Mouse (Mus musculus) heart, embryonic 12.5 days (tissue): ENCODE data around the gene Flot2. TPM values are rescaled to one million over a fixed set of nuclear protein-coding genes. Genes with fewer than 3 reads are reported as not detected.
A peak's percentile ranks its signal among the peaks of the same experiment; 100 is the strongest.

Source experiments
- ATAC-seq: fragments of 200-750 bp; cut with Nextera tagmentation; 2 replicates; pipeline ENCODE4 v1.8.0; 2017; ENCODE audit warnings: moderate TSS enrichment, moderate library complexity; ENCODE audit not compliant: insufficient number of reproducible peaks, low FRiP score
- H3K27ac ChIP-seq: fragments of 300-500 bp; sonication (generic); 2 replicates; pipeline ENCODE4 v1.5.1; 2016; ENCODE audit warnings: mild to moderate bottlenecking, moderate library complexity; ENCODE audit not compliant: poor library complexity, severe bottlenecking
- H3K27me3 ChIP-seq: fragments of 300-500 bp; sonication (generic); replicated peaks from 2 replicates; pipeline ENCODE4 v1.6.1; 2016; ENCODE audit warnings: mild to moderate bottlenecking, moderate library complexity
- H3K36me3 ChIP-seq: fragments of 300-500 bp; sonication (generic); 2 replicates; pipeline ENCODE4 v1.6.1; 2016; ENCODE audit warnings: mild to moderate bottlenecking, moderate library complexity
- H3K4me1 ChIP-seq: fragments of 300-500 bp; sonication (generic); replicated peaks from 2 replicates; pipeline ENCODE4 v1.6.1; 2016; ENCODE audit warnings: mild to moderate bottlenecking
- H3K4me2 ChIP-seq: fragments of 300-500 bp; sonication (generic); 2 replicates; pipeline ENCODE4 v1.6.1; 2016; ENCODE audit warnings: mild to moderate bottlenecking, moderate library complexity
- H3K4me3 ChIP-seq: fragments of 300-500 bp; sonication (generic); 2 replicates; pipeline ENCODE4 v1.5.1; 2016; ENCODE audit warnings: mild to moderate bottlenecking
- H3K9ac ChIP-seq: fragments of 300-500 bp; sonication (generic); 2 replicates; pipeline ENCODE4 v1.6.1; 2016; ENCODE audit warnings: mild to moderate bottlenecking, moderate library complexity
- H3K9me3 ChIP-seq: fragments of 300-500 bp; sonication (generic); replicated peaks from 2 replicates; pipeline ENCODE4 v1.6.1; 2016; ENCODE audit warnings: mild to moderate bottlenecking, moderate library complexity
- WGBS: fragments of 180-500 bp; shearing (Covaris S2); methylation state at CpG from one replicate; pipeline ENCODE4 v1.1.7; 2016; 5-methylcytosine and 5-hydroxymethylcytosine counted together
- polyA plus RNA-seq: library from polyadenylated mRNA; unstranded; fragments of >200 nt; fragmentation: Nextera tagmentation; extraction: Ambion mirVana; gene quantifications from 2 replicates; pipeline ENCODE4 v1.2.1, GENCODE M21; 2016

Flot2 gene
- polyA plus RNA-seq, 1 experiment from 2014 or later: 73.4 TPM

GRCm38 (mm10) chr11:78065906-78066305 is 28.2 kb downstream of the Flot2 start:
- Histone ChIP-seq H3K27me3 (no peaks in the 10 kb centered on the region), H3K9me3 (no peaks in the 10 kb centered on the region), H3K4me3 (no peak overlapping the region), H3K4me2 (no peak overlapping the region), H3K36me3 (no peaks in the 10 kb centered on the region), H3K27ac (no peak overlapping the region), H3K4me1 (peaks cover 11% of the 10 kb centered on the region), H3K9ac (no peak overlapping the region)
- WGBS: 31% methylated on average over 2 of the region's 2 CpGs
- peak; percentile 74 for ATAC-seq

DNA sequence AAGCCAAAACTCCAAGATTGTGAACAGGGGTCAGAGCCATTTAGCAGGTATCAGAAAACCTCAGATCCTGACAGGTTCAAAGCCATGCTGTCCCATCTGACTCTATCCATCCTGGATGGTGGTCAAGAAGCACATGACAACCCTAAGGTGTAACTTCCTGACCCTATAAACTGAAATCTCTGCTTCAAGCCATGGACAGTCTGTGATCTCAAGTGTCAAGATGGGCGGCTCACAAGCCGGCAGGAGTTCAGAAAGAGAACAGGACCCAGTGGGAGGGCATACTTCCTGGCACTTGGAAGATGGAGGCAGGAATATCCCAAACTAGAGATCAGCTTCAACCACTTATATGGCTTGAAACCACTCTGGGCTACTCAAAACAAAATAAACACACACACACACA is 28.9 kb downstream of the Flot2 start:
- Histone ChIP-seq H3K27ac (no peak overlapping the region), H3K4me2 (0 out of 2 replicates have a peak overlapping the region, but pooled peaks have one; percentile 0), H3K4me3 (no peak overlapping the region), H3K9me3 (no peaks in the 10 kb centered on the region), H3K4me1 (peaks cover 11% of the 10 kb centered on the region), H3K36me3 (peaks cover 1% of the 10 kb centered on the region; the same call in 1 of the 2 replicates), H3K9ac (no peak overlapping the region), H3K27me3 (no peaks in the 10 kb centered on the region)
- 60% methylated on average over 2 of the region's 2 CpGs for WGBS
- no peak for ATAC-seq

DNA sequence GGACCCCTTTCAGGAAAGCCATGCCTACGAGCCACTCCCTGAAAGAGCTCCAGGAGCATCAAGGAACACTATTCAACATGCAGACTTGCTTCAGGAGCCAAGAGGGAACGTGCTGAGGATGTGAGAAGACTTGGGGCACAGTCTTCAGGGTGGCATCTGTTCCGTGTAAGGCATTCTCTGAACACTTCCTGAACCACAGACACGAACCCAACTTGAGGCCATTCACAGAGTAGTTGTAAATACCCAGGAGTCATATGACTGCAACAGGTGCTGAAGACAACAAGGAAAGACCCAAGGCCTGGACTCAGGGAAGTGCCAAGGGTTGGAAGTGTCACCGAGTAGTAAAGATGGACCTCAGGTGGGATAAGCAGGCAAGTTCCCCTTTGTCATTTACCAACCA is 29.8 kb downstream of the Flot2 start:
- no peak overlapping the region for H3K4me3 ChIP-seq
- no peak overlapping the region for H3K4me2 ChIP-seq
- H3K36me3 ChIP-seq: peaks cover 10% of the 10 kb centered on the region
- peaks cover 12% of the 10 kb centered on the region for H3K4me1 ChIP-seq
- no peak overlapping the region for H3K9ac ChIP-seq
- no peaks in the 10 kb centered on the region for H3K9me3 ChIP-seq
- no peaks in the 10 kb centered on the region for H3K27me3 ChIP-seq
- 75% methylated on average over 5 of the region's 5 CpGs for WGBS
- no peak overlapping the region for H3K27ac ChIP-seq
- ATAC-seq: no peak

GRCm38 (mm10) chr11:78069130-78069529 is 31.4 kb downstream of the Flot2 start:
- 70% methylated on average over 5 of the region's 5 CpGs for WGBS

DNA sequence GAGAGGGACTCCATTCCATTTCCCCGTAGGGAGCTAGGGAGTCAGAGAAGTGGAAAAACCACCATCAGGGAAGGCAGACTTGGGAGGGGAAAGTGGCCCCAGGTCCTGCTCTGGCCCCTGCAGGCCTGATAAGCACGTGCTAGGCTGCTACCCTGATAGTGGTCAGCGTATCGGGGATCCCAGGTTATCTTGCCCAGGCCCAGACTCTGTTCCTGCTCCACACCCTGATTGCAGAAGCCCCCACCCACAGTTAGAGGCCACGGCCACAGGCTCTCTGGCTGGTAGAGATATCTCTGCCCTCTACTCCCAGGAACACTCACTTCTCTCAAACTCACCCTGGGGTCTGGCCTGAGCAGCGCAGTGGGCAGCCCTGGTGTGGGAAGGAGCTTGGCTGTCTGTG is 31.9 kb downstream of the Flot2 start:
- Histone ChIP-seq H3K27me3 (no peaks in the 10 kb centered on the region), H3K27ac (peak overlapping the region; percentile 39), H3K9ac (no peak overlapping the region), H3K36me3 (peaks cover 29% of the 10 kb centered on the region), H3K9me3 (no peaks in the 10 kb centered on the region), H3K4me2 (peak overlapping the region; percentile 22; the same call in 1 of the 2 replicates), H3K4me3 (no peak overlapping the region), H3K4me1 (peaks cover 15% of the 10 kb centered on the region)
- peak; percentile 84 for ATAC-seq
- WGBS: 26% methylated on average over 6 of the region's 6 CpGs

More at GRCm38 (mm10) chr11:78069130-78069529, 31.4 kb downstream of the Flot2 start:
- ATAC-seq: no peak
- Histone ChIP-seq H3K27me3 (no peaks in the 10 kb centered on the region), H3K27ac (no peak overlapping the region; the same call in 1 of the 2 replicates), H3K4me1 (peaks cover 15% of the 10 kb centered on the region), H3K9me3 (no peaks in the 10 kb centered on the region), H3K36me3 (peaks cover 24% of the 10 kb centered on the region), H3K4me2 (0 out of 2 replicates have a peak overlapping the region, but pooled peaks have one; percentile 22), H3K9ac (no peak overlapping the region), H3K4me3 (no peak overlapping the region)

- H3K36me3 ChIP-seq: peaks cover 51% of the 10 kb centered on the region
- H3K9me3 ChIP-seq: no peaks in the 10 kb centered on the region
- H3K27ac ChIP-seq: peak overlapping the region; percentile 72
- H3K4me3 ChIP-seq: peak overlapping the region; percentile 31
- H3K9ac ChIP-seq: 0 out of 2 replicates have a peak overlapping the region, but pooled peaks have one; percentile 11
- no peak for ATAC-seq
- H3K27me3 ChIP-seq: no peaks in the 10 kb centered on the region
- H3K4me1 ChIP-seq: peaks cover 15% of the 10 kb centered on the region
- peak overlapping the region; percentile 48; the same call in 1 of the 2 replicates for H3K4me2 ChIP-seq
- WGBS: 51% methylated on average over 5 of the region's 5 CpGs
These were observed 34.2 kb downstream of the Flot2 start for GRCm38 (mm10) chr11:78071938-78072337.

DNA sequence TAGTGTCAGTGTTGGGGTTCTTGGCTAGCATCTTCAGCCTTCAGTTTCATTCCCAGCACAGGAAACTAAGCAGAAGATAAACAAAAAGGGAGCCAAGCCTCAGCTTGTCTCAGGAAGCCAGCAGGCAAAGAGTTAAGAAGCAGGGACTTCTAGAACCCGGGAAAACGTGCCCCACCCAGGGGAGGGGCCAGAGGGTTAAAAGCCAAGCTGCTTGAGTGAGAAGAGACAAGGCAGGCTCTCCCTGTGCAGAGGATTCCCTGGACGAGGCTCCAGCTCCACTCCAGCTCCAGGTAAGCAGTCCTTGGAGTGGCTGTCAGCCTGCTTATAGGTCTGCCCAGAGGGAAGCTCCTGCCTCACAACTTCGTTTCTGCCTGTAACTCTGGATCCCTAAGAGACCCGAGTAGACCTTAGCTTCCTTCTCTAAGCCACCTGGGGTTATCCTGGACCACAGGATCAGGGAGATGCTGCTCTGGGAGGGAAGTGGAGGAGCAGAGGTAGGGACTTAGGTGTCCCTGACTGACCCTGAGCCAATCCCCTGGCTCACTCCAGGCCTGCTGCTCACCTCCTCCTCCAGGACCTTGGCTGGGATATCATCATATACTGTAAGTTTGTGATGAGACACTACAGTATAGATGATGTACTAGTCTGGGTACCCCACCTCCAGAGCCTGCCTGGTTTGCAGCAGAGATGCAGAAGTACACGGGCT is 34.8 kb downstream of the Flot2 start:
- Histone ChIP-seq H3K9ac (peak overlapping the region; percentile 52), H3K4me2 (peak overlapping the region; percentile 48), H3K4me3 (peak overlapping the region; percentile 31)

DNA sequence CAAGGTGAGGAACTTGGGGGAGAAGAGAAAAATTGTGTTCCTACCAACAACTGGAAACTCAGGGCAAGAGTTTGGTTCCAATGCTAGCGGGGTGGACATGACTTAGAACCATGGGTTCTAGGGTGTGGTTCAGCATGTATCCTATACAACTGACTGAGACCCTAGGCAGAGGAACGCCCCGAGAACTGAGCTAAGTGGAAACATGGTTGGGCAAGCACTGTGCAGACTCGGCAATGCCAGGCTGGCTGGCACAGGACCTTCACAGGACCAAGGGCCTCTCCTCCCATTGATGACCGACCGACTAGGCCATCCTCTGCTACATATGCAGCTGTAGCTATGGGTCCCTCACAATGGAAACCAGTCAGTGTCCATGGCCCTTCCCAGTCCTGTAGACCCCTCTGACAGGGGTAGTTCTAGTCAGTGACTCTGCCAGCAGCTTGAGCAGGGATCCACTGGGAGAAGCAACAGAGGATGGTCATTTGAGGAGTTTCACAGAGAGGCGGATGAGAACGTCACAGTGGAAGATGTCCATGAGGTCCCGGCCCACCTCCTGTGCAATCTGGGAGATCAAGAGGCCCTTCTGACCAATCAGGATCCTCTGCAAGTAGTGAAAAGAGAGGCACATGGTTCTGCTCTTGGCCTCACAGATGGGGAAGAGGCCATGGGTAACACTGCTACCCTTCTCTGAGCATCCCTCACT is 36.0 kb downstream of the Flot2 start:
- H3K9ac ChIP-seq: no peak overlapping the region
- no peaks in the 10 kb centered on the region for H3K27me3 ChIP-seq
- 87% methylated on average over 9 of the region's 9 CpGs for WGBS
- ATAC-seq: peak; percentile 16; the same call in 1 of the 2 replicates
- H3K4me1 ChIP-seq: peaks cover 15% of the 10 kb centered on the region
- H3K4me2 ChIP-seq: peak overlapping the region; percentile 16
- H3K36me3 ChIP-seq: peaks cover 64% of the 10 kb centered on the region
- no peaks in the 10 kb centered on the region for H3K9me3 ChIP-seq
- peak overlapping the region; percentile 3; the same call in 1 of the 2 replicates for H3K27ac ChIP-seq
- peak overlapping the region; percentile 14 for H3K4me3 ChIP-seq

More for the DNA sequence above, 34.8 kb downstream of the Flot2 start:
- H3K27me3 ChIP-seq: no peaks in the 10 kb centered on the region
- peaks cover 15% of the 10 kb centered on the region for H3K4me1 ChIP-seq
- peaks cover 57% of the 10 kb centered on the region for H3K36me3 ChIP-seq
- peak; percentile 55; the same call in 1 of the 2 replicates for ATAC-seq
- peak overlapping the region; percentile 72 for H3K27ac ChIP-seq
- 20% methylated on average over 6 of the region's 6 CpGs for WGBS
- H3K9me3 ChIP-seq: no peaks in the 10 kb centered on the region

DNA sequence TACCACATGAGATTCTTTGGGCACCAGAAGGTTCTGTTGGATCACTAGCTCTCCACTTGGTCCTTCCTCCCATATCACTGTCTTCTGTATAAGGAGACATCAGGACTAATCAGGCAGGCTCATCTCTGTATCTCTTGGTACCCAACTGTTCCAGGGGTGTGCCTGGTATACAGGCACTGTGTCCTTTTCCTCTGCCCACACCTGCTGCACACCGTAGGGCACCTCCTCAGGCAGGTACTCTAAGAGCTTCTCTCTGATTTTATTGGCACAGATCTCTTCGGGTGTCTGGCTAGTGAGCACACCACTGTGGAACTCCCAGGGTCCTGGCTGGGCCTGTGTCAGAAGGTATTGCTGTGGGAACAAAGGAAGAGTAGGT is 36.5 kb downstream of the Flot2 start:
- H3K9ac ChIP-seq: no peak overlapping the region
- peak overlapping the region; percentile 24; the same call in 1 of the 2 replicates for H3K27ac ChIP-seq
- peaks cover 19% of the 10 kb centered on the region for H3K4me1 ChIP-seq
- H3K27me3 ChIP-seq: no peaks in the 10 kb centered on the region
- WGBS: 71% methylated on average over 2 of the region's 2 CpGs
- H3K36me3 ChIP-seq: peaks cover 64% of the 10 kb centered on the region
- H3K9me3 ChIP-seq: no peaks in the 10 kb centered on the region
- peak overlapping the region; percentile 16 for H3K4me2 ChIP-seq
- no peak for ATAC-seq
- H3K4me3 ChIP-seq: peak overlapping the region; percentile 14; the same call in 1 of the 2 replicates

DNA sequence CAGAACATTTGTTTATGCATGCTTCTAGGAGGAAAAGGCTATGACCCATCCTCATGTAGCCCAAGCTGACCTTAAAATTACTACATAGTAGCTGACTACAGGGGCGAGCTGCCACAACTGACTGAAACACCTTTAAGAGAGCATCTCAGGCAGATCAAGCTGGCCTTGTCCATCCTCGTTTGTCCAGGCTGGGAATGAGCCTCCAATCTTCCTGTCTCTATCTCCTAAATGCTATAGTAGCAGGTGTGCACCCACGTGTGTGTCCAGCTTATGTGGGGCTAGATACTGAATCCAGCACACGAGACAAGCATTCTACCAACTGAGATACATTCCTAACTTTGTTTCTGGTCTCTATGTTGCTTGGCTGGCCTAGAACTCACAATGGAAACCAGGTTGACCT is 36.9 kb downstream of the Flot2 start:
- no peaks in the 10 kb centered on the region for H3K27me3 ChIP-seq
- peaks cover 18% of the 10 kb centered on the region for H3K4me1 ChIP-seq
- H3K27ac ChIP-seq: no peak overlapping the region
- no peaks in the 10 kb centered on the region for H3K9me3 ChIP-seq
- no peak for ATAC-seq
- peak overlapping the region; percentile 16 for H3K4me2 ChIP-seq
- no peak overlapping the region for H3K4me3 ChIP-seq
- H3K9ac ChIP-seq: no peak overlapping the region
- H3K36me3 ChIP-seq: peaks cover 64% of the 10 kb centered on the region
- 86% methylated on average over 4 of the region's 4 CpGs for WGBS
